Mouse (Mus musculus): ENCODE data around the gene Dld. TPM values are rescaled to one million over a fixed set of nuclear protein-coding genes. Genes with fewer than 3 reads are reported as not detected.

The Dld gene
- 57.5 and 64.2 TPM in 2 replicates for total RNA-seq (2014; rRNA removed)
- 110 and 114 TPM in 2 replicates for polyA plus RNA-seq (2015; fragmentation: Nextera tagmentation; extraction: Ambion mirVana)

DNA sequence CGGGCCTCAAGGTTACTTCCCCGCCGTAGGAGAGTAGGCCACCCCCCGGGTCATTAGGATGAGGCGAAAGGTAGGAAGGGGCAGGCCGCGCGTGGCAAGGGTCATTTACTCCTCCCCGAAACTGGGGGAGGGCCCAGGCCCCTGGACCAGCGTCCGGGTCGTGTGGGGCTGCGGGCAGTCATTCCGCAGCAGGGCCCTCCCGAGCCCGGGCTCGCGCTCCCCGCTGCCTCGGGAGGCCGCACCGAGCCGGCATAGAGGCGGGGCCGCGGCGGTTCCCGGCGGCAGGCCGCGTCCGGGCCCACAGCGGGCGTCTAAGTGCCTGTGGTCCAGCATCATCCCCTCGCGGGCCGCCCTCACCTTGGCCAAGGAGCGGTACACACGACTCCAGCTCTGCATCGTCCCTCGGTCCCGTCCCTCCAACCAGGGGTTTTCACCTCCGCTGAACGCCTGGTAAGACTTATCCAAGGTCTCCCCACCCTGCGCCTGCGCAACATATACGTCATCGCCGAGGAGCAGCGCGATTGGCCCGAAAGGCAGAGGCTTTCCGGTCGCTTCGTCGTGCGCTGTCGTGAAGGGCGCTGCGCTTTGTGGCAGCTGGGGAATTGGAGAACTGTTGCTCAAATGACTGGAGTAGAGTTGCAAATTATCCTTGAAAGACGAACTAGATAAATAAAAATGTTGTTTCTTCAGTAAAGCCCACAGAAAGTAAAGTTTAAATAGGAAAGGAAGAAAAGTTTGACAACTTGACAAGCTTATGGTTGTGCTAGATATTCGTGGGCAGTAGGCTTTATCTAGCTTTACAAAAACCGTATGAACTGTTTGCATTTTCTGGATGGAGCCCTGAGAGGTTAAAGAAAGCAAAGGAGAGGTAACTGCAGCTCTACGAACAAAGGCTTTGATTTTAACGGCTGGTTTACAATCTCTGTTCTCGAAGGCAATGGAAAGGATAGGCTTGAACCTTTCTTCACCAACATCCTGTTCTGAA, at the start of gene Dld:
Dld (minus strand) TSS at position 510 of the 985 bp plus-strand sequence.
- H3K4me2 ChIP-seq (ENCODE audit: low read depth): peak within 1 kb of the TSS; percentile 80
- peak within 1 kb of the TSS; percentile 78 for H3K27ac ChIP-seq (ENCODE audit: low read depth, low read length)
- DNase-seq: peak; percentile 98
- 0 out of 2 replicates have a peak, but pooled peaks have one; percentile 8 for TF ChIP-seq CTCF (IDR thresholded peaks at IDR 0.05; ENCODE audit: low read depth)
- peak within 1 kb of the TSS; percentile 97 for H3K4me3 ChIP-seq (ENCODE audit: low read depth, low read length)
- peak; percentile 100 for ATAC-seq
- H3K9ac ChIP-seq: peak within 1 kb of the TSS; percentile 91
- H3K36me3 ChIP-seq (ENCODE audit: insufficient read depth): peaks cover 10% of the 10 kb centered on the region; the same call in 1 of the 2 replicates
- H3K4me1 ChIP-seq (ENCODE audit: insufficient read depth): peaks cover 4% of the 10 kb centered on the region
- H3K27me3 ChIP-seq (ENCODE audit: insufficient read depth, low read length): no peaks in the 10 kb centered on the region
- 5% methylated on average over 66 of the region's 66 CpGs for WGBS
- no peaks in the 10 kb centered on the region for H3K9me3 ChIP-seq (ENCODE audit: low read length)

DNA sequence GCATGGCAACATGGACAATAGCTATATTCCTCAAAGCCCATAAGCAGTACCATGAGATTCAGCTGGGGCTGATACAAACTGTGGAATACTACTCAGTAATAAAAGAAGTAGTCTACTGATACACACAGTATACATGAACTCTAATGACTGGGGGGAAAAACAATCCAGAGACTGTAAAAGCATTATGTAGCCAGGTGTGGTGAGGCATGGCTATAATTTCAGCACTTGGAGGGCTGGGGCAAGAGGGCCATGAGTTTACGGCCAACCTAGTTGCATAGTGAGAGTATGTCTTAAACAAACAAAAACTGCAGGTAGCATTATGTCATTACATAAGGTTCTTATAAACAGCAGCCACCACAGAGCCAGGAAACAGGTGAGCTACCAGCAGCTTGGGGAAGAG, 49.6 kb upstream of the Dld start:
- Histone ChIP-seq H3K4me3 (ENCODE audit: low read depth, low read length) (no peak overlapping the region), H3K9ac (no peak overlapping the region), H3K4me1 (ENCODE audit: insufficient read depth) (no peaks in the 10 kb centered on the region), H3K36me3 (ENCODE audit: insufficient read depth) (no peaks in the 10 kb centered on the region), H3K27ac (ENCODE audit: low read depth, low read length) (no peak overlapping the region), H3K4me2 (ENCODE audit: low read depth) (no peak overlapping the region), H3K27me3 (ENCODE audit: insufficient read depth, low read length) (no peaks in the 10 kb centered on the region), H3K9me3 (ENCODE audit: low read length) (no peaks in the 10 kb centered on the region)
- ATAC-seq: no peak
- WGBS: 96% methylated on average over 1 of the region's 1 CpGs
- DNase-seq: no peak
- no peak for TF ChIP-seq CTCF (IDR thresholded peaks at IDR 0.05; ENCODE audit: low read depth)

DNA sequence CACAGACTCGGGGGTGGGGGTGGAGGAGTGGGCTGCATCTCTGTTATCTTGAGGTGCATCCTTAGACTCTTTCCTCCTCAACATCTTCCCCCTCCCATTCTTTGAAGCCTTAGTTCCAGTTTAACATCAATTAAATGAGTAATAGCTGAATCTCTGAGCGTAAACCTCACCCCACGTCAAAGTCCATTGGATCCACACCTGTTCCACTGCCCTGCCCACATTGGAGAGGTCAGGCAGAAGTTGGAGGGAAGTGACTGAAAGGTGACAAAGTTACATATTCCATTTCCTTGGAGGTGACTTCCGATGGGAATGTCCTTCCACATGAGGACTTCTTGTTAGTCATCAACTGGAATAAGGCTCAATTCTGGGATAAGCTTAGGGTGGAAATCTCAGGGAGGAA, 46.5 kb upstream of the Dld start:
- Histone ChIP-seq H3K36me3 (ENCODE audit: insufficient read depth) (no peaks in the 10 kb centered on the region), H3K9me3 (ENCODE audit: low read length) (no peaks in the 10 kb centered on the region), H3K4me1 (ENCODE audit: insufficient read depth) (no peaks in the 10 kb centered on the region), H3K4me2 (ENCODE audit: low read depth) (no peak overlapping the region), H3K9ac (no peak overlapping the region), H3K27ac (ENCODE audit: low read depth, low read length) (no peak overlapping the region), H3K4me3 (ENCODE audit: low read depth, low read length) (no peak overlapping the region), H3K27me3 (ENCODE audit: insufficient read depth, low read length) (no peaks in the 10 kb centered on the region)
- DNase-seq: no peak
- WGBS: 92% methylated on average over 4 of the region's 4 CpGs
- ATAC-seq: no peak
- TF ChIP-seq CTCF (IDR thresholded peaks at IDR 0.05; ENCODE audit: low read depth): no peak

DNA sequence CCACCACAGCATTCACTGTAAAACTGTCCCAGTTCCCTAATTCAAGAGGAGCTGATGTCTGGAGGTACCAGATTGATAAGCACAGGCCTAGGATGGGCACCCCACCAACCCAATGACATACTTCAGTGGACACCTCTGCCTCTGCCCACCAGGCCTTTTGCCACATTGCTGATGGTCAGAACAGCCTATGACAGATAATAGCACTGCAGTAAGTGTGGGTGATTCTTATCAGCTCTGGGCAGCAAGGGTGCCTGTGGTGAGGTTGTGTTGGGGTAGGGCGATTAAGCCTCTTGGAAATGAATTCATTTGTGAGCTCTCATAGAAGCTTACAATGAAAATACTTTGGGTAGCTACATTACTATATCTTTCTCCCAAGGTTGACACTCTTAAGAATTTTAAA, 44.6 kb upstream of the Dld start:
- no peak for ATAC-seq

DNA sequence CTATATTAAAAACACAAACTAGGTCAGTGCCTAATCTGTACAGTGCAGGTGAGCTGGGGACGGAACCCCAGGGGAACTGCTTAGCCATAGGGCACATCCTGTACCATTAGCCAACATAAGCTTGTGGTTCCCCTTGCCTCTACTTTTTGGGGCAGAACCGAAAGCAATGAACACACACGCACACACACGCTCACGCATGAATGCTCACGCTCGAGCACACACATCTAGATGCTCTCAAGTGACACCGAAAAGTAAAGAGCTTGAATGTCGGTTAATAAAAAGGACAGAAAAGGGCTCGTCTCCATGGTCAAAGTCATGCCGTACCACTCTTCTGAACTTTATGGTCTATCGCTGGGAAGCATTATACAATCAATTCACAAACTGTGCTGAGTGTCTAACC, 40.4 kb upstream of the Dld start:
- ATAC-seq: no peak
- Histone ChIP-seq H3K9ac (no peak overlapping the region), H3K4me1 (ENCODE audit: insufficient read depth) (no peaks in the 10 kb centered on the region), H3K27ac (ENCODE audit: low read depth, low read length) (no peak overlapping the region), H3K4me2 (ENCODE audit: low read depth) (no peak overlapping the region), H3K9me3 (ENCODE audit: low read length) (no peaks in the 10 kb centered on the region), H3K36me3 (ENCODE audit: insufficient read depth) (no peaks in the 10 kb centered on the region), H3K27me3 (ENCODE audit: insufficient read depth, low read length) (no peaks in the 10 kb centered on the region), H3K4me3 (ENCODE audit: low read depth, low read length) (no peak overlapping the region)
- 94% methylated on average over 12 of the region's 12 CpGs for WGBS
- DNase-seq: no peak
- no peak for TF ChIP-seq CTCF (IDR thresholded peaks at IDR 0.05; ENCODE audit: low read depth)

More for the DNA sequence above, 44.6 kb upstream of the Dld start:
- WGBS: 93% methylated on average over 1 of the region's 1 CpGs
- H3K9ac ChIP-seq: no peak overlapping the region
- no peaks in the 10 kb centered on the region for H3K36me3 ChIP-seq (ENCODE audit: insufficient read depth)
- H3K27ac ChIP-seq (ENCODE audit: low read depth, low read length): no peak overlapping the region
- no peak overlapping the region for H3K4me2 ChIP-seq (ENCODE audit: low read depth)
- H3K27me3 ChIP-seq (ENCODE audit: insufficient read depth, low read length): no peaks in the 10 kb centered on the region
- H3K4me3 ChIP-seq (ENCODE audit: low read depth, low read length): no peak overlapping the region
- H3K4me1 ChIP-seq (ENCODE audit: insufficient read depth): no peaks in the 10 kb centered on the region
- TF ChIP-seq CTCF (IDR thresholded peaks at IDR 0.05; ENCODE audit: low read depth): no peak
- H3K9me3 ChIP-seq (ENCODE audit: low read length): no peaks in the 10 kb centered on the region
- DNase-seq: no peak

DNA sequence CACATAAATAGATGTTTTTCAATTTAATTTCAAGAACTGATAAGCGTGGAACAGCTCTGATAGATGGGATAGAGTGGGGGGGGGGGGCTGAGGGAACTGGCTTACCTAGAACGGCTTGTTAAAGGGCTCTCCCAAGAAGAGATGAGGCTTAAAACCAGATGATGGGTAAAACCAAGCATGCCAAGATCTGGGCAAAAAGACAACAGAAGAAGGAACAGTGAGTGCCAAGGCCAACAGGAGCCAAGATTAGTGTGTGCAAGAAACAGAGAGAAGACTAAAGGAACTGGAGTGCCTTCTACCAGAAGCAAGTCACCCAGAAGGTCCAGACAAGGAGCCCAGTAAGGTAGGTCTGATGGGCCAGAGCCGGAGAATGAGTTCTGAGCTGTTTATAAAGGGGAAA, 39.3 kb upstream of the Dld start, which contains the start of gene Slc26a3:
Slc26a3 (plus strand) TSS at position 301 of the 400 bp plus-strand sequence.
- no peak for TF ChIP-seq CTCF (IDR thresholded peaks at IDR 0.05; ENCODE audit: low read depth)
- ATAC-seq (no peak), DNase-seq (no peak)
- Histone ChIP-seq H3K4me3 (ENCODE audit: low read depth, low read length) (no peak within 1 kb of the TSS), H3K9me3 (ENCODE audit: low read length) (no peaks in the 10 kb centered on the region), H3K36me3 (ENCODE audit: insufficient read depth) (no peaks in the 10 kb centered on the region), H3K27me3 (ENCODE audit: insufficient read depth, low read length) (no peaks in the 10 kb centered on the region), H3K4me1 (ENCODE audit: insufficient read depth) (no peaks in the 10 kb centered on the region), H3K27ac (ENCODE audit: low read depth, low read length) (no peak within 1 kb of the TSS), H3K4me2 (ENCODE audit: low read depth) (no peak within 1 kb of the TSS), H3K9ac (no peak within 1 kb of the TSS)
- 83% methylated on average over 3 of the region's 3 CpGs for WGBS

DNA sequence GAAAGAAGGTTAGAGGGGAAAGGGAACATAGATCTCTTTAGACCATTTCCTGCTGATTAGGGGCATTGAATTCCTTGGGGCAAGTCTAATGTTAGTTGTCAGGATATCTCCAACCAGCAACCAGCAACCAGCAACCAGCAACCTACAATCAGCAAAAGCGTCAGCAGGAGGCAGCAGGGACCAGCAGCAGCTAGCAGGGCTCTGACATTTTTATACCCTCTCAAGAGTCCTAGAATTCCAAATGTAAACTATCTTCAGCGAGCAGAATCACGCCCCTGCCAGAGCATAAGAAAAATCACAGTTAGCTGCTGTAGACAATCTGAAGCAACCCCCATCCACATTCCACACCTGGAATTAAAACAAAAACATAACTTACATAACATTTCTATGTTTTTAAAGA, 36.0 kb upstream of the Dld start:
- DNase-seq (no peak), ATAC-seq (no peak)
- H3K4me3 ChIP-seq (ENCODE audit: low read depth, low read length): no peak overlapping the region
- H3K27me3 ChIP-seq (ENCODE audit: insufficient read depth, low read length): no peaks in the 10 kb centered on the region
- H3K36me3 ChIP-seq (ENCODE audit: insufficient read depth): no peaks in the 10 kb centered on the region
- H3K4me2 ChIP-seq (ENCODE audit: low read depth): no peak overlapping the region
- no peak for TF ChIP-seq CTCF (IDR thresholded peaks at IDR 0.05; ENCODE audit: low read depth)
- no peak overlapping the region for H3K9ac ChIP-seq
- no peak overlapping the region for H3K27ac ChIP-seq (ENCODE audit: low read depth, low read length)
- WGBS: 78% methylated on average over 3 of the region's 3 CpGs
- no peaks in the 10 kb centered on the region for H3K9me3 ChIP-seq (ENCODE audit: low read length)
- H3K4me1 ChIP-seq (ENCODE audit: insufficient read depth): no peaks in the 10 kb centered on the region

Measured in forebrain, postnatal 0 days (tissue).